Mouse (Mus musculus) adipocyte (in vitro differentiated cells): ENCODE data around the gene Tcf12.

Experiments
- DNase-seq: peaks from one replicate; pipeline ENCODE4 v3.0.0-alpha.2; 2016; ENCODE audit warnings: low spot score

The Tcf12 gene

GRCm38 (mm10) chr9:71981071-71981470 is 130.6 kb downstream of the Tcf12 start:
- no peak for DNase-seq

DNA sequence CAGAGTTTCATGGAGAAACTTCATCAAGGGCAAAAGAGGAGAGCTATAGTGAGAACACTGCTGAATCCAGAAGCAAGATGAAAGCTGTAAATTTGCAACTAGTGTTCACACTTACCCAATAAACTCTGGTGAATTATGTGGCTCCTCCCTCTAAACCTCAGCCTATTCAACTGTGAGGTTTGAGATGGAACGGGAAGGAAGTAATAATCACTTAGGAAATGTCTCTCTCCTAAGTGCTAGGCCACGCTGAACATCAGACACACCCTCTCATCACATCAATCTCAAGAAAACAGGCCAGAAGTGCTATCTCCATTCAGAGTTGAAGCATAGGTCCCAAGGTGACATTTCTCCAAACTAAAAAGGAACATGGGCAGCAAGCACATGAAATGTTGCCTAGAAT is 131.1 kb downstream of the Tcf12 start:
- no peak for DNase-seq

DNA sequence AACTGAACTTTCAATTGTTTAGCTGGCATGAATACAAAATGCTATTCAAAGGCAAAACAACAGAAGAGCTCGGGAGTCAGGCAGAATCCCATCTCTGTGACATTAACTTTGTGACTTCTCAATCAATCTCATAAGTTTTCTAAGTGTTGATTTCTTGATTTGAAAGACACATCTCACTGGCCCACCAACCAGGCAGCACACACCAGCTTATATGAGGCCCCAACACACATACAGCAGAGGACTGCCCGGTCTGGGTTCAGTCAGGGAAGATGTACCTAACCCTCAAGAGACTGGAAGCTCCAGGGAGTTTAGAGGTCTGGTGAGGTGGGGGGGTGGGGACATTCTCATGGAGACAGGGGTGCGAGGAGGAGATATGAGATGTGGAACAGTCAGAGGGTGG is 132.8 kb downstream of the Tcf12 start:
- DNase-seq: no peak

- no peak for DNase-seq
These were observed 135.6 kb downstream of the Tcf12 start for GRCm38 (mm10) chr9:71976034-71976433.

DNA sequence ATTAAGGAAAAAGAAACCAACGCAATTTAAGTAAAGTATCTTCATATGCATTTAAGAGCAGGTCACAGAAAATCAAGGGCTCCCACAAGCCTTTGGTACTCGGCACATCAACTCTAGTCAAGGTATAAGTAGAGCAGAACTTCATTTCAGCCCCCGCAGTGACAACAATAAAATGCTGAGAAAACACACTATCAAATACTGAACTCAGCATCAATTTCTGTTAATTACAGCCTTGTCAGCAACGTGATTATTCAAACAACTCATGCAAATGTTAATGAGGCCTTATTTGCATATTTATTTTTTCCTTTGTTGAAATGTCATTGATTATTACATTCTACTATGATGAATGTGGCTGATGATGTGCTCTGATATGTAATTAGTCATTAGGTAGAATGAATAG is 136.5 kb downstream of the Tcf12 start:
- no peak for DNase-seq

GRCm38 (mm10) chr9:71974541-71974959 is 137.1 kb downstream of the Tcf12 start:
- no peak for DNase-seq

GRCm38 (mm10) chr9:71964039-71964438 is 147.6 kb downstream of the Tcf12 start:
- DNase-seq: no peak

- DNase-seq: peak; percentile 41
These were observed 151.7 kb downstream of the Tcf12 start for GRCm38 (mm10) chr9:71960026-71960396.

GRCm38 (mm10) chr9:71959259-71960025 is 152.2 kb downstream of the Tcf12 start:
- DNase-seq: no peak

- no peak for DNase-seq
These were observed 158.5 kb downstream of the Tcf12 start for GRCm38 (mm10) chr9:71953217-71953616.

GRCm38 (mm10) chr9:71952621-71953076 is 159.0 kb downstream of the Tcf12 start:
- DNase-seq: no peak

GRCm38 (mm10) chr9:71951926-71952325 is 159.7 kb downstream of the Tcf12 start:
- DNase-seq: no peak

DNA sequence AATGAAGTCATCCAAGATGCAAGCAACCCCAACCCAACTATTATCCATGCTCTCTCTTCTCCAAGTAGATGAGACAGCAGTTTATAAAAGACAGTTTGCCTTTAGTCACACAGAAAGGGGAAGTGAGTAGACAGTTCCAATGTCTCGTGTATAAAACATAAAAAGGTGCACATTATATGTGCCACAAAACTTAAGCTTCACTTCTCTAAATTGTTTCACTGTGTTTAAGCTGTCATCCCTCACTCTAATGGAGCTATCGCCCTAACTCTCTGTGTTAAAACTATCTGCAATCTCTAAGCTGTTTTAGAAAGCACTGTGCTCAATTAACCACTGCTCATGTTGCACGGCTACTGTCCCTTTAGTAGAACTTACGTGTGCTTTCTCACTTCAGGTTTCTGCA is 160.3 kb downstream of the Tcf12 start:
- no peak for DNase-seq

DNA sequence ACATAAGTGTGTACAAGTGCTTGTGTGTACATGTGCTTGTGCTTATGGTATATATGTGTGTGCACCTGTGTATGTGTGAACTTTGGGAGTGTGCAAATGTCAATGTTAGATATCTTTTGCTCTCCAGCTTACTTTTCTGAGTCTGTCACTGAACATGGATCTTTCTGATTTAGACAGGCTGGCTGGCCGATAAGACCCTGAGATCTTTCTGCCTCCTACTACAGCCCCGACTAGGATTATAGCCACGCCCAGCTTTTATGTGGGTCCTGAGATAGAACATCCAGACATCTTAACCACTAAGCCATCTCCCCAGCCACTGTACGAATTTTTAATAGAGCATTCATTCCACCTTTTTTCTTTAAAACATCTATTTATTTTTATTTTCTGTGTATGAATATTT is 166.9 kb downstream of the Tcf12 start:
- DNase-seq: no peak

GRCm38 (mm10) chr9:71942424-71942823 is 169.2 kb downstream of the Tcf12 start:
- DNase-seq: no peak

DNA sequence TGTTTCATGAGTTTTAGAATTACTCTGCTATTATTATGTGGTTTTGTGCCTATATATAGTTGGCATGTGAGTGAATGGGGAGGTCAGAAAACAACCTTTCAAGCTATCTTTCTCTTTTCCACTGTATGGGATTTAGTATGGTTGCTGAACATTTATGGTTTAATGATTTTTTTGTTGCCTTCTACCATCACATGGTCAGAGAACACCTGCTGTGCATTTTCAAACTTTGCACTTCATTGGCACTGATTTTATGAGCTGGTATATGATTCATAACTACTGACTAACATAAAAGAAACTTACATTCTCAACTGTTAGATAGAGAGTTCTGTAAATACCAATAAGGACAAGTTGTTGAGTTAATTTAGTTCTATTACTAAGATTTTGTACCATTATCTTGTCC is 171.7 kb downstream of the Tcf12 start:
- no peak for DNase-seq

- no peak for DNase-seq
These were observed 175.5 kb downstream of the Tcf12 start for GRCm38 (mm10) chr9:71936199-71936598.

GRCm38 (mm10) chr9:71934833-71935232 is 176.8 kb downstream of the Tcf12 start:
- no peak for DNase-seq

GRCm38 (mm10) chr9:71931965-71932364 is 179.7 kb downstream of the Tcf12 start:
- DNase-seq: no peak

- no peak for DNase-seq
These were observed 180.3 kb downstream of the Tcf12 start for GRCm38 (mm10) chr9:71931358-71931715.

DNA sequence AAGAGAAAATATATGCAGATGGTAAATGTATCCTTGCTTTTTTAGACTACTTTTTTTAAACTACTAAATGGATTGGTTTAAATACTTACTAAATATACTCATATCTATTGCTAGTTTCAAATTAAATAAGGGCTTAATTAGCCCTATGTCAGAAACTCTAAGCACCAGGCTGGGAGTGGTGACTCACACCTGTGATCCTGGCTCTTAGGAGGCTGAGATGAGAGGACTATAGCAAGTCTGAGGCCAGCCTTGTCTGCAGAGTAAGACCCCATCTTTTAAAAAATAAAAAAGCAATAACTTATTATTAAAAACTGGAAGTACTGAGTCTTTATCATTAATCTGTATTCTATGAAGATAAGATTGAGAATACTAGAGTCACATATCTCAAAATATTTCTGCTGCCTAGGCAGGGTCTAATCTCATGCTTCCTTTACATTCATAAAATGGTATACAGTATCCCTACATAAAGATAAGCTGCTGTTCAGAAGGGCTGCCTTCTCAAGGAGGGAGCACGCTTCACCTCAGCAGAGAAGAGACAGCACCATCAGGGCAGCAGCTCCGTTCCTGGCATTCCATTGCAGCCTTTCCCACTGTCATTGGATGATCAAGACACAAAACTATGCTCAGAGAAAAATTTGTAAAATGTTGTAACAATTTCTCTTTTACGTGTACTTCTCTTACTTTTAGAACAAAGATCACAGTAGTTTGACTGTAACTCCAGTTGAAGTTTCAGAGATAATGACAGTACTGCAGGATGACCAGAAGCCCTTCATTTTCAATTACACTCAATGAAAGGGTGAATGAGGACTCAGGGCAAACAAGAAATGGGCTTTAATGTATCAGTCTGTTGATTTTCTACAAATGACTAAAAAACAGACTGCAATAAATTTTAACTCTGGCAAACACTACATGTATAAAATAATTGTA is 181.0 kb downstream of the Tcf12 start:
- no peak for DNase-seq

DNA sequence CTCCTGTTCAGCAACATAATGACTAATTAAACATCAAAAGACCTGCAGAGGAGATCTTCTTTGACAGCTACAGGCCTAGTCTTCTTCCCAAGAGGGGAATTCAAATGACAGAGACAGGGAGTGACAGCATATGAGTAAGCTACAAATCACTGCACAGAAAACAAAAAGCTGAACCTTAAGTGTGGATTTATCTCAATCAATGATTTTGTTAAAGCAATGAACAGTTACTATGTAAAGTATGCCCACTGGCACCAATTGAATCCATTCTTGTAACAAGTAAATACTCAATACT is 195.1 kb downstream of the Tcf12 start:
- DNase-seq: no peak

- no peak for DNase-seq
These were observed 195.6 kb downstream of the Tcf12 start for GRCm38 (mm10) chr9:71915871-71916661.
